Mouse (Mus musculus) cerebellum, adult 11 months (tissue): Measurements from ENCODE around the gene Hnrnpul2.
"Not testable (repeated sequence)": the region's sequence is repeated elsewhere in the genome, so short reads cannot be mapped to it uniquely, and the experiment has no call there.

ENCODE experiments used
- DNase-seq: peaks from one replicate; pipeline ENCODE4 v3.0.0; 2022

The Hnrnpul2 gene

DNA sequence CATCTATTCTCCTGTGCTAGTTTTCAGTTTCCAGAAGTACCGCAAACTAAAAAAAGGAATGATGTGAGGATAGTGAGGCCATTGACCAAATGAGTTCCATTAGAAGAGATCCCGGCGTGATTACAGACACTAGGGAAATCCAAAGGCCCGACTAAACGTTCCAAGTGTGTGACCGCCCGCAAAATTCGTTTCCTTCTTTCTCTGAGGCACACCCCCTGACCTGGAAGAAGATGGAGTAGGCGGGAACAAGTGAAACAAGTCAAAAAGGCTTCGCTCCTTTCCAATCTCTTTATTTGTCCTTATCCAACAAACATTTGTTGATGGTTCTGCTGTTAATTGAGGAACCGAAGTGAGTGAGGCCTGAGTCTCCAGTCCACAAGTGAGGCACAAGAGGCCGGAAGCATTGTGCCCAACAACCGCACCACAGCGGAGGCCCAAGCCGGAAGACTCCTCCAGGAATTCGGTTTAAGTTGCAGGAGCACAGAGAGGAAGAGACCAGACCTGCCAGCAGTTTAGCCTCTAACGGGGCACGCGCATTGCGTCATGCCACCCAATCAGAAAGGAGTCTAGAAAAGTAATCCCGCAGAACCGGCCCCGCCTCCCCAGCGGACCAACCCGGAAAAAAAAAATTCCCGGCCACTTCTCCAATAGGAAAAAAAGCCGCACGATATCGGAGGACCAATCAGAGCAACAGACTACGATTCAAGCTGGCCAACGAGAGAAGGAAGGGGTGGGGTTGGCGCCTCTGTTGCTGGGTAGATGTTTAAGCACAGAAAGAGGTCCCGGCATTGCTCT, 812 bp upstream of the Hnrnpul2 start, which contains the start of gene Ttc9c:
TSS of gene Ttc9c (minus strand) at position 533 of the 795 bp plus-strand sequence.
- DNase-seq = peak; percentile 94

DNA sequence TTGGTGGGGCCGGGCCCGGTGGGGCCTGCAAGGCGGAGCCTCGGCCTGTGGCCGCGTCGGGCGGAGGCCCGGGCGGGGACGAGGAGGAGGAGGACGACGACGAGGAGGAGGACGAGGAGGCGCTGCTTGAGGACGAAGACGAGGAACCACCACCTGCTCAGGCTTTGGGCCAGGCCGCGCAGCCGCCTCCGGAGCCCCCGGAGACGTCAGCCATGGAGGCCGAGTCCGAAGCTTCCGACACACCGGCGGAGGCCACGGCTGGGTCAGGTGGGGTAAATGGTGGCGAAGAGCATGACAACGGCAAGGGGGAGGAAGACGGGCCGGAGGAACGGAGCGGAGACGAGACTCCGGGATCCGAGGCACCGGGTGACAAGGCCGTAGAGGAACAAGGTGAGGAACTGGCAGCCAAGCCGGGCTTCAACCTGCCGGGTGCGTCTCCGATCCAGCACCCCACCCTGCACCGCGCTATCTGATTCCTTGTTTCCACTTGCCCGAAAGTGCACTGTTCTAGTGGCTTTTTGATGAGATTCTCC, 680 bp downstream of the Hnrnpul2 start:
- no peak for DNase-seq

DNA sequence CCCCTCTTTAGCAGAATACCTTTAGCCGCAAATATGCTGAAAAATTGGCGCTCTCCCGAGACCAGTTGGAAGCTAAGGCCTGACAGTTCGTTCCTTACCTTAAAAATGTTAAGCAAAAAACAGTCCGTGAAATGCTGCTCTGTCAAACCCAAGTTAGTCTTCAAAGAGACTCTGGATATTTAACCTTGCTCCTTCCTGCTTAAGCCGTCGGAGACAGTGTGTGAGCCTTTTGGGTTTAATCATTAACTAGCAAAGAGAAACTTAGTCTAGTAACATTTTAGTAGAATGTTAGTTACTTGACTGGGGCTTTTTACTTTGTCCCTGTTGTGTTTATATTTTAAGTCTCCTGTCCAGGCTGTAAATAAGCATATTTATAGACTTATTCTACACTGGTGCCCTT, 1.3 kb downstream of the Hnrnpul2 start:
- DNase-seq = no peak

DNA sequence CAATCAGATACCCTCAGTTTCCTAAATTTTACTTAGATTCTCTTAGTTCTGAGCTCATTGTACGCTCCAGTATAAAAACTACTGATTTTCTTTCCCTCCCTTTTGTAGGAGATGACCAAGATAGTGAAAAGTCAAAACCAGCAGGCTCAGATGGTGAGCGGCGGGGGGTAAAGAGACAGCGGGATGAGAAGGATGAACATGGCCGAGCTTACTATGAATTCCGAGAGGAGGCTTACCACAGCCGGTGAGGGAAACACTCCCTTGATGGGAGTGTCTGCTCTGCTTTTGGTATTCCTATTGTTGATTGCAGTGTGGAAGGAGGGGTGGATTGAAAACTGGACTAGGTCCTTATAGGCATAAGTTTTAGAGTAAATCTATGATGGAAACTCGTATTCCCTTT, 2.9 kb downstream of the Hnrnpul2 start:
- DNase-seq = peak; percentile 56

GRCm38 (mm10) chr19:8829660-8830059, 9.8 kb downstream of the Hnrnpul2 start, which contains the start of gene AC129217.1:
TSS of gene AC129217.1 (plus strand) at chr19:8829773.
- DNase-seq = no peak

DNA sequence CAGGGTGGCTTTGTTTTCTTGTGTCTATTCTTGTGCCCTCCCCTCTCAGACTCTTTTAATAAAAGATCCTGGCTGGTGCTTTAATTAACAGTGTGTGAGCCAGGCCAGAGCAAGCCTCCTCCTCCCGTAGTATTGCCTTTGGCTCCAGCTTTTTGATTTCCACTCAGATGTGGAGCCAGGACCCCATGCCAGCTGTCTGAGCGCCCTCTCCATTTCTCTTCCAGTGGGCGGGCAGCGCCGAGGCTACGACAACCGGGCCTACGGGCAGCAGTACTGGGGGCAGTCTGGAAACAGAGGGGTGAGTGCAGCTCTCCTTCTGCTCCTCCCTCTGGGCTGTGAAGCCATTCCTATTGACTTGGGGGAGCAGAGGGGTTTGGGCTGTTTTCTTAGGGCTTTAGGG, 10.9 kb downstream of the Hnrnpul2 start:
- no peak for DNase-seq

DNA sequence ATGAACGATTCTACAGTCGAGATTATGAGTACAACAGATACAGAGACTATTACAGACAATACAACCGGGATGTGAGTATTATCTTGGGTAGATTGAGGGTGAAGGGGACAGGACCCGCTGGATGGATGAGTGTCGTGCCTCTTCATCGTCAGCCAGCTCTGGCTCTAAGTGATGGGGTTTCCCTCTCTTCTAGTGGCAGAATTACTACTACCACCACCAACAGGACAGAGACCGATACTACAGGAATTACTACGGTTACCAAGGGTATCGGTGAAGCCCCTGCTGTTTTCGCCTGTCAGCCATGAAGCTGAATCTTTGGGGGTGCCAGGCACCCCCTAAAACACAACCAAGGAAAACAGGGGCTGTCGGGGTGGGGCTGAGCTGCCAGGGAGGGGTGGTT, 11.5 kb downstream of the Hnrnpul2 start:
- no peak for DNase-seq

- no peak for DNase-seq
Measured at GRCm38 (mm10) chr19:8832971-8833370, 13.2 kb downstream of the Hnrnpul2 start.

GRCm38 (mm10) chr19:8836327-8836726, 16.5 kb downstream of the Hnrnpul2 start:
- not testable (repeated sequence) for DNase-seq

- DNase-seq = peak; percentile 83
Measured at GRCm38 (mm10) chr19:8837251-8837791, 17.5 kb downstream of the Hnrnpul2 start, which contains the start of gene Bscl2. TSS of gene Bscl2 (plus strand) at chr19:8837467.

- peak; percentile 59 for DNase-seq
Measured at GRCm38 (mm10) chr19:8838041-8838730, 18.4 kb downstream of the Hnrnpul2 start.

DNA sequence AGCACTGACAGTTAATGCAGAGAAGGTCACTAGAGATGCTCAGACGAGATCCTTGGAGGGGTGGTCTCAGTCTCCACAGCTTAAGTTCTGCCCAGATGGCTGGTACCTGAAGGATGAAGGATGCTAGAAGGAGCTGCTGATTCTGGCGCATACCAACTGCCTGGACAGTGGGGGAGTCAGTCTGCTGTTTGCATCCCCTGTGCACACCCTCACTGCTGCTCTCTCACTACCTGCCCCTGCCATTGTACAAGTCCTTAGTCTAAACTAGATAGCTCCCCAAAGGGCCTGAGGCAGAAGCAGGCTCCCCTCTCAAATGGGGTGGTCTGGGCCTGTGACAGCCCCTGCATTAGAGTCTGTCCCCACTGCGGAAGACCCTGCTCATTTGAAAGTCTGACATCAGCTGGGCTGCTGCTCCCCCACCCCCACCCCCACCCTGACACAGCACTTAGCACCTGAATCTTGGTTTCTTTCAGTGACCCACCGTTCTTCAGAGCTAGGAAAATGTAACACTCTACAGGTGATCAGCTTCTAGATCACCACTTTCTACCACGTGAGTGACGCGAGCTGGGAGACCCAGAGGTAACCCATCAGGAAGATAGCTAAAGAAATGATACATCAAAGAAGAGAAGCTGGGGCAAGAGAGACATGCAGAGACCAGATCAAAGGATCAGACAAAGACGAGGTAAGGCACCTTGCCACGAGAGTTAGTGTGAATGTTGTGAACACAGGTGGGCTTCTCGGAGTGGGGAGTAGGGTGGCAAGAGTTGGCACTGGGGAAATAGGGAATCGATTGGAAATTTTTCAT, 19.5 kb downstream of the Hnrnpul2 start, which contains the start of gene Gng3:
TSS of gene Gng3 (minus strand) at position 92 of the 805 bp plus-strand sequence.
- peak; percentile 87 for DNase-seq

DNA sequence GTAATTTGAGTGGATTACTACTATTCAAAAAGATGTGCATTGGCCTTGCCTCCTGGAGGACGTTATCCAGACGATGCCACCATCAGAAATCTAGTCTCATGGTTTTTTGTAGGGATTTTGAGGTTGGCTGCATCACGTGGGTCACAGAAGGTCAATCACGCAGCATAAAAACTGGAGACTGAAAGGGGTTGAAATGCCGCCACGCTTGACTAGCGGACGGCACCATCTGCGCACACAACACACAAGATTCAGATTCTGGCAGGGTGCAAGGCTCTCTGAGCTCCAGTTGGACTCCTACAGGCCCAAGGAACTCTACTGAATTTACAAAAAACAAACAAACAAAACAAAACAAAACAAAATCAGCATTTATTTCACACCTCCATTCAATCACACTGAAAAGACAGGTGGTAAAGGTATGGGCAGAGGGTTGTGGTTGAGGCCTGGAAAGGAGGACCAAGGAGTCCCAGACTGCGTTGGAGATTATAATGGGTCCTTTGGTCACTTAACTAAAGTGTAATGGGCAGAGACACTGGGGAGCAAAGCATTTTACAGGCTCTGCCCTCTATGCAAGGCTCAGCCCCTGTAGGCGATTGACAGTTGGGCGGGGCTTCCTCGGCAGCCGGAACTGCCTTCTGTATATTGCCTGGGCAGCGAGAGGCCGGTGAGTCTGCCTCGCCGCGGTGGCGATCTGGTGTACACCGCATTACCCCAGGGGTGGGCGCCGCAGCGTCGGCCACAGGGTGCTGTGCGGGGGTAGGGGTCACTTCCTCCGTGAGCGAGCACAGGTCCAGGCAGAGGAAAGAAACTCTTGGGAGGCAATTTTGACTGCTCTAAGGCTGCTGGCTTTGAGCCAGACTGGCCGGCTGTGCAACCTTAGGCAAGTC, 20.3 kb downstream of the Hnrnpul2 start:
- DNase-seq = peak; percentile 79

- no peak for DNase-seq
Measured at GRCm38 (mm10) chr19:8841012-8841411, 21.2 kb downstream of the Hnrnpul2 start.

- no peak for DNase-seq
Measured at GRCm38 (mm10) chr19:8842961-8843360, 23.2 kb downstream of the Hnrnpul2 start.

GRCm38 (mm10) chr19:8844371-8845129, 24.7 kb downstream of the Hnrnpul2 start:
- peak; percentile 69 for DNase-seq

DNA sequence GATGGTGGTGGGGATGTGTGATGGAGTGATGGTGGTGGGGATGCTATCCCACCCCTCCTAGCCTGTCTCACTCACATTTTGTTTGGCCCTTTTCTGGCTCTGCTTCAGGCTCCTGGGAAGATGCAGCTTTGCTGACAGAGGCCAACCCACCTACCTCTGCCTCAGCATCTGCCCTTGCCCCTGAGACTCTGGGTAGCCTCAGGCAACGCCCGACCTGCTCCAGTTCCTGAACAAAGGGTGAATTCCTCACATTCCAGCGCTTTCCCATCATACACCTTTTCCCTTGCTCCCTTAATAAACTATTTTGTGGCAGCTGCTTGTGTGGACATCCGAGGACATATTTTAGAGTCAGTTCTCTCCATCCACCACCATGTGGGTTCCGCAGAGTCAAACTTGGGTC, 28.5 kb downstream of the Hnrnpul2 start:
- no peak for DNase-seq

- DNase-seq = no peak
Measured at GRCm38 (mm10) chr19:8850402-8850901, 30.6 kb downstream of the Hnrnpul2 start, which contains the start of gene Lrrn4cl. TSS of gene Lrrn4cl (plus strand) at chr19:8850768.

- DNase-seq = no peak
Measured at GRCm38 (mm10) chr19:8851639-8852038, 31.8 kb downstream of the Hnrnpul2 start.

GRCm38 (mm10) chr19:8852236-8852928, 32.6 kb downstream of the Hnrnpul2 start:
- DNase-seq = no peak
